14 mouse cellular contexts compared by ENCODE assay signal in genomic region chr9:90145788-90146187, GRCm38 (mm10). TPM values are rescaled to one million over a fixed set of nuclear protein-coding genes. Genes with fewer than 3 reads are reported as not detected.
DNase-seq lines count a peak whose midpoint lies in the region; ATAC-seq and TF ChIP-seq lines count a peak whose summit lies in the region.
"Had no signal": no experiment of that assay in that cellular context is flagged by ENCODE, and none has a peak within 500 bp of the region (broad histone marks: within the 10 kb centered on the region; RNA-seq: fewer than 3 reads in every experiment).

No protein-coding gene starts in this region.

- no peak overlapping the region for H3K27ac ChIP-seq in intestine, embryonic 15.5 days
- H3K27ac ChIP-seq in intestine, postnatal 0 days (ENCODE audit: low read depth, low read length), result no peak overlapping the region
- no peak overlapping the region for H3K27ac ChIP-seq in lung, postnatal 0 days (ENCODE audit: low read length)
- H3K27ac ChIP-seq in midbrain, embryonic 13.5 days, result no peak overlapping the region
- H3K27ac ChIP-seq: embryonic facial prominence, embryonic 13.5 days; limb, embryonic 13.5 days; neural tube, embryonic 13.5 days; stomach, embryonic 15.5 days had no signal

- H3K4me1 ChIP-seq in intestine, embryonic 15.5 days (replicated peaks), result 0 out of 2 replicates have a peak, but pooled peaks cover 2% of the 10 kb centered on the region
- H3K4me1 ChIP-seq in intestine, postnatal 0 days (replicated peaks; ENCODE audit: control insufficient read depth, insufficient read depth, low read length), result no peaks in the 10 kb centered on the region
- H3K4me1 ChIP-seq in lung, postnatal 0 days (ENCODE audit: insufficient read depth, low read depth, low read length), result no peaks in the 10 kb centered on the region
- H3K4me1 ChIP-seq in midbrain, embryonic 13.5 days (replicated peaks), result no peaks in the 10 kb centered on the region
- H3K4me1 ChIP-seq: embryonic facial prominence, embryonic 13.5 days; limb, embryonic 13.5 days; neural tube, embryonic 13.5 days; stomach, embryonic 15.5 days had no signal

- H3K9me3 ChIP-seq in intestine, embryonic 15.5 days, result no peaks in the 10 kb centered on the region
- no peaks in the 10 kb centered on the region for H3K9me3 ChIP-seq in intestine, postnatal 0 days (ENCODE audit: control insufficient read depth)
- no peaks in the 10 kb centered on the region for H3K9me3 ChIP-seq in lung, postnatal 0 days (ENCODE audit: low read length)
- no peaks in the 10 kb centered on the region for H3K9me3 ChIP-seq in midbrain, embryonic 13.5 days
- H3K9me3 ChIP-seq: embryonic facial prominence, embryonic 13.5 days; limb, embryonic 13.5 days; neural tube, embryonic 13.5 days; stomach, embryonic 15.5 days had no signal

- H3K4me2 ChIP-seq in intestine, embryonic 15.5 days (replicated peaks), result no peak overlapping the region
- H3K4me2 ChIP-seq in intestine, postnatal 0 days (replicated peaks; ENCODE audit: low read depth), result no peak overlapping the region
- H3K4me2 ChIP-seq in lung, postnatal 0 days (replicated peaks; ENCODE audit: low read depth, low read length), result no peak overlapping the region
- H3K4me2 ChIP-seq in midbrain, embryonic 13.5 days (replicated peaks), result no peak overlapping the region
- H3K4me2 ChIP-seq: embryonic facial prominence, embryonic 13.5 days; limb, embryonic 13.5 days; neural tube, embryonic 13.5 days; stomach, embryonic 15.5 days had no signal

- 47% methylated on average over 2 of the region's 2 CpGs for WGBS in intestine, embryonic 15.5 days
- 34% methylated on average over 2 of the region's 2 CpGs for WGBS in intestine, postnatal 0 days
- WGBS in lung, postnatal 0 days, result 22% methylated on average over 2 of the region's 2 CpGs
- WGBS in midbrain, embryonic 13.5 days, result 54% methylated on average over 2 of the region's 2 CpGs

- H3K36me3 ChIP-seq in intestine, embryonic 15.5 days, result no peaks in the 10 kb centered on the region
- no peaks in the 10 kb centered on the region for H3K36me3 ChIP-seq in intestine, postnatal 0 days (ENCODE audit: control insufficient read depth, insufficient read depth)
- H3K36me3 ChIP-seq in lung, postnatal 0 days (ENCODE audit: insufficient read depth, low read length), result no peaks in the 10 kb centered on the region
- H3K36me3 ChIP-seq in midbrain, embryonic 13.5 days, result no peaks in the 10 kb centered on the region
- H3K36me3 ChIP-seq: embryonic facial prominence, embryonic 13.5 days; limb, embryonic 13.5 days; neural tube, embryonic 13.5 days; stomach, embryonic 15.5 days had no signal

- H3K27me3 ChIP-seq in intestine, embryonic 15.5 days (replicated peaks), result no peaks in the 10 kb centered on the region
- no peaks in the 10 kb centered on the region for H3K27me3 ChIP-seq in intestine, postnatal 0 days (replicated peaks; ENCODE audit: control insufficient read depth, insufficient read depth, low read length)
- H3K27me3 ChIP-seq in lung, postnatal 0 days (replicated peaks; ENCODE audit: insufficient read depth, low read length), result no peaks in the 10 kb centered on the region
- no peaks in the 10 kb centered on the region for H3K27me3 ChIP-seq in midbrain, embryonic 13.5 days
- H3K27me3 ChIP-seq: embryonic facial prominence, embryonic 13.5 days; limb, embryonic 13.5 days; neural tube, embryonic 13.5 days; stomach, embryonic 15.5 days had no signal

- no peak for TF ChIP-seq CTCF in intestine, postnatal 0 days (IDR thresholded peaks at IDR 0.05; ENCODE audit: low read depth)
- no peak for TF ChIP-seq CTCF in lung, postnatal 0 days (IDR thresholded peaks at IDR 0.05)

- peak; percentile 53 for DNase-seq in NIH3T3 (ENCODE audit: low read depth)
- DNase-seq in gastrocnemius, adult 18-20 months (ENCODE audit: low spot score), result peak; percentile 45
- DNase-seq in lung, postnatal 0 days (ENCODE audit: low spot score), result no peak
- no peak for DNase-seq in left cerebral cortex, adult 11 months (ENCODE audit: low spot score)
- no peak for DNase-seq in frontal cortex, postnatal 25 days (ENCODE audit: low spot score in 2 of 2)
- DNase-seq: cerebellum, adult 11-12 months had no signal

- no peak overlapping the region for H3K4me3 ChIP-seq in intestine, embryonic 15.5 days (replicated peaks)
- H3K4me3 ChIP-seq in intestine, postnatal 0 days (ENCODE audit: low read depth, low read length), result no peak overlapping the region
- H3K4me3 ChIP-seq in lung, postnatal 0 days (ENCODE audit: low read depth, low read length), result no peak overlapping the region
- no peak overlapping the region for H3K4me3 ChIP-seq in midbrain, embryonic 13.5 days (replicated peaks)
- H3K4me3 ChIP-seq: embryonic facial prominence, embryonic 13.5 days; limb, embryonic 13.5 days; neural tube, embryonic 13.5 days; stomach, embryonic 15.5 days had no signal

- no peak overlapping the region for H3K9ac ChIP-seq in intestine, embryonic 15.5 days
- H3K9ac ChIP-seq in intestine, postnatal 0 days (ENCODE audit: low read depth, low read length), result no peak overlapping the region
- H3K9ac ChIP-seq in lung, postnatal 0 days (replicated peaks; ENCODE audit: low read depth), result no peak overlapping the region
- H3K9ac ChIP-seq in midbrain, embryonic 13.5 days (replicated peaks), result no peak overlapping the region
- H3K9ac ChIP-seq: embryonic facial prominence, embryonic 13.5 days; limb, embryonic 13.5 days; neural tube, embryonic 13.5 days; stomach, embryonic 15.5 days had no signal

- no peak for TF ChIP-seq EP300 in lung, postnatal 0 days (IDR thresholded peaks at IDR 0.05)

- ATAC-seq in intestine, embryonic 15.5 days, result peak; percentile 56; the same call in 1 of the 2 replicates
- no peak for ATAC-seq in intestine, postnatal 0 days
- ATAC-seq in lung, postnatal 0 days, result peak; percentile 30; the same call in 1 of the 2 replicates
- no peak for ATAC-seq in midbrain, embryonic 13.5 days

RNA-seq across cellular contexts. Expression of gene Adamts7, which starts 17.1 kb away (rescaled TPM):
- 13.6 and 14.1 TPM in 2 replicates for polyA plus RNA-seq in intestine, embryonic 15.5 days (2015; fragmentation: Nextera tagmentation; extraction: Ambion mirVana)
- 2.5 TPM in 2 replicates for polyA plus RNA-seq in intestine, postnatal 0 days (2015; fragmentation: Nextera tagmentation; extraction: Ambion mirVana)
- total RNA-seq in gastrocnemius, adult 18-20 months (2021), result under 1 TPM; 0.21 to 0.23 TPM
- 4.1 and 5.4 TPM in 2 replicates for polyA plus RNA-seq in lung, postnatal 0 days (2015; fragmentation: Nextera tagmentation; extraction: Ambion mirVana)
- 13.4 and 17.8 TPM in 2 replicates for polyA plus RNA-seq in midbrain, embryonic 13.5 days (2015; fragmentation: Nextera tagmentation; extraction: Ambion mirVana)
- total RNA-seq: megakaryocyte-erythroid progenitor cell, adult 5-6 weeks had no signal

RNA-seq across cellular contexts. Expression of gene Morf4l1, which starts 31.2 kb away (rescaled TPM):
- 315 and 344 TPM in 2 replicates for polyA plus RNA-seq in intestine, embryonic 15.5 days (2015; fragmentation: Nextera tagmentation; extraction: Ambion mirVana)
- polyA plus RNA-seq in intestine, postnatal 0 days (2015; fragmentation: Nextera tagmentation; extraction: Ambion mirVana), result 215 and 227 TPM in 2 replicates
- total RNA-seq in gastrocnemius, adult 18-20 months (2021), result 100 to 1,000 TPM; 168 to 191 TPM
- 283 and 290 TPM in 2 replicates for polyA plus RNA-seq in lung, postnatal 0 days (2015; fragmentation: Nextera tagmentation; extraction: Ambion mirVana)
- polyA plus RNA-seq in midbrain, embryonic 13.5 days (2015; fragmentation: Nextera tagmentation; extraction: Ambion mirVana), result 575 and 608 TPM in 2 replicates

Comparison
In these comparisons a context has a peak if more than half of its experiments do, and no peak if none do; other contexts are left out.
1. ATAC-seq: peak in intestine, embryonic 15.5 days (single experiment) and lung, postnatal 0 days (single experiment); none in intestine, postnatal 0 days (single experiment) and midbrain, embryonic 13.5 days (single experiment).
2. DNase-seq: peak in NIH3T3 (single experiment) and gastrocnemius, adult 18-20 months (single experiment); none in lung, postnatal 0 days (single experiment), left cerebral cortex, adult 11 months (single experiment) and frontal cortex, postnatal 25 days (0 of 2).